Mouse (Mus musculus) liver, embryonic 15.5 days (tissue): ENCODE results near the gene Irf6. TPM values are rescaled to one million over a fixed set of nuclear protein-coding genes. Genes with fewer than 3 reads are reported as not detected.

Experiments used
- ATAC-seq: fragments of 200-750 bp; cut with Nextera tagmentation; 2 replicates; pipeline ENCODE4 v1.8.0; 2017; ENCODE audit warnings: moderate number of reproducible peaks, mild to moderate bottlenecking, moderate library complexity; ENCODE audit not compliant: insufficient read depth
- H3K27ac ChIP-seq: fragments of 300-500 bp; sonication (generic); replicated peaks from 2 replicates; pipeline ENCODE4 v1.5.1; 2015; ENCODE audit warnings: mild to moderate bottlenecking, inconsistent platforms
- H3K27me3 ChIP-seq: fragments of 300-500 bp; sonication (generic); 2 replicates; pipeline ENCODE4 v1.6.1; 2015; ENCODE audit warnings: mild to moderate bottlenecking, inconsistent platforms
- H3K36me3 ChIP-seq: fragments of 300-500 bp; sonication (generic); replicated peaks from 2 replicates; pipeline ENCODE4 v1.6.1; 2015; ENCODE audit warnings: moderate library complexity, mild to moderate bottlenecking, inconsistent platforms
- H3K4me1 ChIP-seq: fragments of 300-500 bp; sonication (generic); replicated peaks from 2 replicates; pipeline ENCODE4 v1.6.1; 2015; ENCODE audit warnings: inconsistent platforms
- H3K4me2 ChIP-seq: fragments of 300-500 bp; sonication (generic); 2 replicates; pipeline ENCODE4 v1.6.1; 2015; ENCODE audit warnings: moderate library complexity, mild to moderate bottlenecking, inconsistent platforms
- H3K4me3 ChIP-seq: fragments of 300-500 bp; sonication (generic); replicated peaks from 2 replicates; pipeline ENCODE4 v1.5.1; 2015; ENCODE audit warnings: mild to moderate bottlenecking, inconsistent platforms
- H3K9ac ChIP-seq: fragments of 300-500 bp; sonication (generic); 2 replicates; pipeline ENCODE4 v1.6.1; 2015; ENCODE audit warnings: moderate library complexity, mild to moderate bottlenecking, inconsistent platforms
- H3K9me3 ChIP-seq: fragments of 300-500 bp; sonication (generic); replicated peaks from 2 replicates; pipeline ENCODE4 v1.6.1; 2016; ENCODE audit warnings: inconsistent platforms
- WGBS: fragments of 180-500 bp; shearing (Covaris S2); methylation state at CpG from one replicate; pipeline ENCODE4 v1.1.7; 2015; ENCODE audit warnings: mixed read lengths; ENCODE audit not compliant: insufficient replicate concordance; 5-methylcytosine and 5-hydroxymethylcytosine counted together
- polyA plus RNA-seq: library from polyadenylated mRNA; unstranded; fragments of >200 nt; fragmentation: Nextera tagmentation; extraction: Ambion mirVana; gene quantifications from 2 replicates; pipeline ENCODE4 v1.2.1, GENCODE M21; 2015

Gene Irf6
- polyA plus RNA-seq, 1 experiment from 2014 or later: 2.4 TPM

DNA sequence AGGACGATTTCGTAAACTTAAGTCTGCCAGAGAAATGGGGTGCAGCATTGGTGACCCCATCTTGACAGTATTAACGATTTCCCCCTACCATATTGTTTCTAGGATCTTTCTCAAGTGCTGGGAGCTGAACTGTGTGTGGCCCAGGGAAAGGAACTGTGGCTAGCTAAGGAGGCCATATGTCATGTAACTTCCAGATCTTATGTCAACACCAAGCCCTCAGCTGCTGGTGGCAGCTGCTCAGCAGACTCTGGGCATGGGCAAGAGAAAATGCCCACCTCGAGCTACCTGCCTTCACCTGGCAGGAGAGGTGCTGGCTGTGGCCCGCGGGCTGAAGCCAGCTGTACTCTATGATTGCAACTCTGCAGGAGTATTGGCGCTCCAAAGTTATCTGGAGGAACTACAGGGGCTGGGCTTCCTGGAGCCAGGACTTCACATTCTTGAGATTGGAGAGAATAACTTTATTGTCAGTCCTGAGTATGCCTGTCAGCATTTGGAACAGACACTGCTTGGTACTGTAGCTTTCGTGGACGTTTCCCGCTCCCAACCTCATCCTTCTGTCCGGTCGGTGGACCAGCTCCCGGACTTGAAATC lies 21.3 kb downstream of the Irf6 start:
- Histone ChIP-seq H3K9me3 (no peaks in the 10 kb centered on the region), H3K4me1 (peaks cover 31% of the 10 kb centered on the region), H3K36me3 (no peaks in the 10 kb centered on the region), H3K27ac (peak overlapping the region; percentile 78), H3K4me3 (peak overlapping the region; percentile 78), H3K9ac (peak overlapping the region; percentile 76), H3K4me2 (peak overlapping the region; percentile 95), H3K27me3 (no peaks in the 10 kb centered on the region)
- no peak for ATAC-seq
- 72% methylated on average over 13 of the region's 13 CpGs for WGBS

DNA sequence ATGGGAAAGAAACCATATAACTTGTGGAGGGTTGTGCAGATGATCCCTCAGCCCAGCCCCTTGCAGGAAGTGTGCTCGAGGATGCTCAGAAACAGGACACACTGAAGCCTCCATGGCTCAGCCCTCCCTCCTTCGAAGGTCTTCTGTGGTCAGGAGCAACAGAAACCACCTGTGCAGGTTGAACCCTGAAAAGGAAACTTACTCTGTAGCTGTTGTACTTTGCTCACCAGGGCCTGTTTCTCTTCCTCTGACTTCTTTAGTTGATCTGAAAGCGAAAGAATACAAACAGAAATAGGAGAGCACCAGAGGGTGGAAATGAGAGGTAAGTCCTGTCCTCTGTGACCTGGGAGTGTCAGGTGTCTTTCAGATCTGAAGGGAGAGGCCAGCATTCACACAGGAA lies 28.2 kb downstream of the Irf6 start:
- H3K9me3 ChIP-seq: no peaks in the 10 kb centered on the region
- H3K9ac ChIP-seq: no peak overlapping the region
- no peaks in the 10 kb centered on the region for H3K27me3 ChIP-seq
- WGBS: 65% methylated on average over 3 of the region's 3 CpGs
- no peak overlapping the region for H3K27ac ChIP-seq
- no peaks in the 10 kb centered on the region for H3K36me3 ChIP-seq
- H3K4me3 ChIP-seq: no peak overlapping the region
- H3K4me1 ChIP-seq: no peaks in the 10 kb centered on the region
- no peak for ATAC-seq
- no peak overlapping the region for H3K4me2 ChIP-seq

DNA sequence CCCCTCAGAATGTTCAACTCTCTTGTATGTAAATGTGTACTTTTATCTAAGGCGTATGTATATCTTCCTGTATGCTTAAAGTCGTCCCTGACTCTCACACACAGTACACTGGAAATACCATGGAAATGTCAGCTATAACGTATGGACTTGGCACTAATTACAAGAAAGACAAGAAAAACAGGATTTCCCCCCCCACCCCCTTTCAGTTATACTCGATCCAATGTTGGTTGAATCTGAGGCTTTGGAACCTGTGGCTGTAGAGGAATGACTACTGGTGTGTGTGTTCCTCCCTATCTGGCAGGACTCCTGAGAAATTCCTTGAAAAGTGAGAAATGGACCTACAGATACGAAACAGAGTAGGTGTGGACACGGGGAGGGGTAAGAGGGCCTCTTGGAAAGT lies 35.3 kb downstream of the Irf6 start:
- no peak for ATAC-seq
- H3K27ac ChIP-seq: no peak overlapping the region
- H3K4me1 ChIP-seq: 0 out of 2 replicates have a peak, but pooled peaks cover 6% of the 10 kb centered on the region
- H3K4me2 ChIP-seq: no peak overlapping the region
- H3K9ac ChIP-seq: no peak overlapping the region
- no peaks in the 10 kb centered on the region for H3K9me3 ChIP-seq
- 66% methylated on average over 6 of the region's 6 CpGs for WGBS
- H3K4me3 ChIP-seq: no peak overlapping the region
- no peaks in the 10 kb centered on the region for H3K36me3 ChIP-seq
- no peaks in the 10 kb centered on the region for H3K27me3 ChIP-seq

DNA sequence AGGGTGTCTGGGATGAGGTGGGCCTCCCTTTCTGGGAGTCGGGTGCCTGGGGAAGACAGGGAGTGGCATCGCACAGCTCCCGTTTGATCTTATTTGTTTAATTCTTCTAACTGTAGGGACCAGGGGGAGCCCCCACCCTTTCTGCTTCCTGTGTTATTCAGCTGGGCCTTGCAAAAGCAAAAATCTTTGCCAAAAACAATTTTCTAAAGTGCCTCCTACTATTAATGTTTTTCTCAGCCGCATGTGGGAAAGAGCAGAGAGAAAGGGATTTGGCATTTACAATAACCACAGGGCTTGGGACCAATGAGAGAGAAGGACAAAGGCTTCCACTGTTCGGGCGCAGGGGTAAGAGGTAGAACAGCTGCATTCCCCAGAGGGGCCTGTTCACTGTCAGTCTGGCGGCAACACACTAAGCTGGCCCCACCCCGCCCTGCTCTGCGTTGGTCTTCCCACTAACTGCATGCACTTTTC lies 36.3 kb downstream of the Irf6 start:
- Histone ChIP-seq H3K27me3 (no peaks in the 10 kb centered on the region), H3K4me3 (no peak overlapping the region), H3K4me2 (no peak overlapping the region), H3K9ac (no peak overlapping the region), H3K9me3 (no peaks in the 10 kb centered on the region), H3K4me1 (0 out of 2 replicates have a peak, but pooled peaks cover 6% of the 10 kb centered on the region), H3K27ac (no peak overlapping the region), H3K36me3 (no peaks in the 10 kb centered on the region)
- no peak; the same call in 1 of the 2 replicates for ATAC-seq
- WGBS: 50% methylated on average over 9 of the region's 9 CpGs

DNA sequence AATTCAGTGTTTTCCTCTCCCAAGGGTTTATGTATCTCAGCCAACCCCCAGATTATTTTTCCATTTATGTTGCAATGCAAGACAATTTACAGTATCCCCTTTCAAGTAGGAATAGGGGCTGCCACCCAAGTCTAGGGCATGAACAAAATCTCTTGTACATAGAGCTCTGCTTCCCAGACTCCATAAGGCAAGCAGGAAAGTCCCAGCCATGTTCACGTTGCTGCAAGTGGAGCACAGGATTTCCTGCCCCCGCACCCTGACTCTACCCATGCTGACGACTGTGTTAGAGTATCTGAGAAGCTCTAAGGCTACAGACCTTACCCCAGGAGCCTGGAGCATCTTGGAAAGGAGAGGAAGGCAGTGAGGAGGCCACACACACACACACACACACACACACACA lies 36.9 kb downstream of the Irf6 start:
- Histone ChIP-seq H3K36me3 (0 out of 2 replicates have a peak, but pooled peaks cover 3% of the 10 kb centered on the region), H3K9me3 (no peaks in the 10 kb centered on the region), H3K27me3 (no peaks in the 10 kb centered on the region), H3K4me1 (0 out of 2 replicates have a peak, but pooled peaks cover 6% of the 10 kb centered on the region), H3K4me2 (no peak overlapping the region), H3K4me3 (no peak overlapping the region), H3K9ac (no peak overlapping the region), H3K27ac (no peak overlapping the region)
- ATAC-seq: no peak
- WGBS: 39% methylated on average over 3 of the region's 3 CpGs

DNA sequence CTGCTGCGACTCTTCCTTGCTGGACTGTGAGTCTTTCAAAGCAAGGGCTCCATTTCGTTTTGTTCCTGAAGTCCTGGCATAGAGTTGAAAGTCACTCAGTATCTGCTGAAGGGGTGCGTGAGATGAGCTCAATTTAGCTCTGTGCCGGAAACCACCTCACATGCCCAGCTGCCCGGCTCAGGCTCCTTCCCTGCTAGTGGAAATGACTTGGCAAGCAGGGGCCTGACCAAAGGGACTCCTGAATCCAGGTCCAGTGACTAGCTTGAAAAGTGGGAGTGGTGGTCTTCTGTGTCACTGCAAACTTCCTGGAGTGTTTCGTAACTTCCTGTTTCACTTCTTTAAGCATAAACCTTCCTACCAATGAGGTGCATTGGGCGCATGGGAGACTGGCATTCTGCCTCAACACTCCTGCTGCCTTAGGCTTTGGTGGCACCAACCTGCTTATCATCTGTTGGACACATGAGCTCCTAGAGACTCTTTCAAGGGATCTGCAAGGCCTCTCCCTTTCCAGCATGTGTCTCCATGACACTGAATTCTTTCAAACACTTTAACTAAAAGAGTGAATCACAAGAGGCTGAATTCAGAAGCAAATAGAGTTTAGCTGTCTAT lies 38.9 kb downstream of the Irf6 start:
- 52% methylated on average over 7 of the region's 7 CpGs for WGBS
- Histone ChIP-seq H3K36me3 (0 out of 2 replicates have a peak, but pooled peaks cover 3% of the 10 kb centered on the region), H3K4me2 (no peak overlapping the region), H3K27me3 (no peaks in the 10 kb centered on the region), H3K9me3 (no peaks in the 10 kb centered on the region), H3K4me1 (0 out of 2 replicates have a peak, but pooled peaks cover 6% of the 10 kb centered on the region), H3K4me3 (no peak overlapping the region), H3K9ac (no peak overlapping the region), H3K27ac (no peak overlapping the region)
- no peak for ATAC-seq

DNA sequence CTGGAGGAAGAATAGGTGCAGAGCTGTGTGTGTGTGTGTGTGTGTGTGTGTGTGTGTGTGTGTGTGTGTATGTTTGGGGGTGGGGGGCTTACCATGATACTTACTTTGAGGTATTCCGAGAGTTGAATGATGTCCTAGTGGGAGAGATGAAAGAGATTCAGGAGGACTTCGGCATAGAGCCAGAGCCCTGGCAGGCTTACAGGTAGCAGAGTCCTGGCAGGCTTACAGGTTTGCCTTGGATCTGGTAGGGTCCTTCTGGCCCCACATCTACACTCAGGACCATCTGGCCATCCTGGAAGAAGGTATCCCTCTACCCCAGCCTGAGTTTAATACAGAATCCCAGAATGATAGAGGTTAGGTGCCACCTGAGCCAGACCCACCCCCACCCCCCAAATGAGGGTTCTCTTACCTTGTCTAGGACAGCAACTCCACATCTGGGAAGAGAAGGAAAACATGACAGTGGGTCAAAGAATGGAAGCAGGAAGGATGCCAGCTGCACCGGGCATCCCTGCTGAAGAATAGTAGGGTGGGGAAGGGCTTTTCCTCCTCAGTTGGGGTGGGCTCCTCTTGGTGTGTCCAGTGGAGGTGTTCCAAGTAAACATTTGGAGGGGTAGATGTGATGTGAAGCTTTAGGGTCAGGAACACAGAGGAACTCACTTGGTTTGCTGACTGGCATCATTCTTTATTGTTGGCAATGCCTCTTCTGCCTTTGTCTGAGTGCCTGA lies 41.7 kb downstream of the Irf6 start:
- no peak overlapping the region for H3K4me2 ChIP-seq

DNA sequence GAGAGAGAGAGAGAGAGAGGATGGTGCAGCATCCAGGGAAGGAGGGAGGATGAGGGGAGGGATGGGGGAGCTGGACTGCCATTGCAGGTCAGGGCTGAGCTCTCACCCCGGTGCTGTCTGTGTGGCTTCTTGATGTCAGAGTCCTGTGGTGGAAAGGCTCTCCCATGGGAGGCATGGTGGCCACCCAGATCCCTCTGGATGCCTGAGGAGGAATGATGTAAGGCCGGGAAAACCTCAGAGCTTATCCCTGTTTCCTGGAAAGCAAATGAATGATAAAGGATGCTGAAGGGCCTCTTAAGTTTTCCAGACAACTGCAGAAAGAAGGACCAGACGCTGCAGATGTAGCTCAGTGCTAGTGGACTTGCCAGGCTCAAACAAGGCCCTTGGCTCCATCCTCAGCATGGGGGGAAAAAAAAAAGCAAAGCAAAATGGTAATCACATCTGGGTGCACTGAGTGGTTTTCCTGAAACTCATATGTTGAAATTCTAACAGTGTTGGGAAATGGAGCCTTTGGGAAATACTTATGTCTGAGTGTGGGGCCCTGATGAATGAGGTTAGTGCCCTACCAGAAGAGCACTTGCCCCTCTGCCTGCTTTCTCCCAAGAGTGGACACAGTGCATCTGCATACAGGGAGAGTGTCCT lies 42.4 kb downstream of the Irf6 start:
- no peaks in the 10 kb centered on the region for H3K9me3 ChIP-seq
- H3K4me3 ChIP-seq: no peak overlapping the region
- no peak overlapping the region for H3K4me2 ChIP-seq
- H3K27me3 ChIP-seq: no peaks in the 10 kb centered on the region
- 60% methylated on average over 3 of the region's 3 CpGs for WGBS
- H3K36me3 ChIP-seq: 0 out of 2 replicates have a peak, but pooled peaks cover 3% of the 10 kb centered on the region
- H3K9ac ChIP-seq: no peak overlapping the region
- H3K27ac ChIP-seq: no peak overlapping the region
- H3K4me1 ChIP-seq: peaks cover 17% of the 10 kb centered on the region; the same call in 1 of the 2 replicates
- no peak for ATAC-seq

More for the DNA sequence above, 41.7 kb downstream of the Irf6 start:
- ATAC-seq: no peak
- Histone ChIP-seq H3K4me3 (no peak overlapping the region), H3K9me3 (no peaks in the 10 kb centered on the region), H3K36me3 (0 out of 2 replicates have a peak, but pooled peaks cover 3% of the 10 kb centered on the region), H3K27ac (no peak overlapping the region), H3K27me3 (no peaks in the 10 kb centered on the region), H3K4me1 (peaks cover 17% of the 10 kb centered on the region; the same call in 1 of the 2 replicates), H3K9ac (no peak overlapping the region)
- WGBS: 69% methylated on average over 3 of the region's 3 CpGs

DNA sequence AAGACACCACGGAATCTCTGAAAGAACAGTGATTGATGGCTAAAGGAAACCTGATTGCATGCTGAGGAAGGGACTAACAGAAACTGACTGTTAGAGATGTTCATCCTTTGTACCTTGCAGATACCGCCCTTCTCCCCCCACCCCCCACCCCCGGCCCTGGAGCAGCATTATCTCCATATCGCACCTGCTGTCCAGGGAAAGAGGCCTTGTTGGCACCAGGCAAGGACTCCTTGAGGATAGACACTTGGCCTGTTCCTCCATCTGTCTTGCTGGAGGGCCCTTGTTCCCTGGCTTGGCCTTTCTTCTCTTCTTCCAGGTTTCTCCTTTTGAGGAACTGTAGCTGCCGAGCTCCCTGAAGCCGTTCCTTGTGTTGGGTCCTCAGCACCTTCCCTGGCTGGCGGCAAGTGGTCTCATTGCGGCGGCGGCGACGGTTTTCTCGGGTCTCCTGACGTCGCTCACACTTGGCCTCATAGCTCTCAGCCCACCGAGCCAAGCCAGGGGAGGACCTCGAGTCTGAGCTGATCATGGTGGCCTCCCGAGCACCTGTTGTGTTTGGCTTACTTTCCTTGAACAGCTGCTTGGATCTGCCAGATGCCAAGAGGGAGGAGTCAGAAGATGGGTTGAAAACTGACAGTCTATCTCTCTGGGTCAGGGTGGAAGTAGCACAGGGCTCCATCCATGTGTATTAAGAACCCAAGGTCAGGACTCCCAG lies 44.7 kb downstream of the Irf6 start:
- Histone ChIP-seq H3K4me2 (no peak overlapping the region), H3K9ac (no peak overlapping the region), H3K4me1 (peaks cover 17% of the 10 kb centered on the region; the same call in 1 of the 2 replicates), H3K9me3 (no peaks in the 10 kb centered on the region), H3K36me3 (0 out of 2 replicates have a peak, but pooled peaks cover 3% of the 10 kb centered on the region), H3K27ac (no peak overlapping the region), H3K4me3 (no peak overlapping the region), H3K27me3 (no peaks in the 10 kb centered on the region)
- 60% methylated on average over 18 of the region's 18 CpGs for WGBS
- no peak for ATAC-seq

DNA sequence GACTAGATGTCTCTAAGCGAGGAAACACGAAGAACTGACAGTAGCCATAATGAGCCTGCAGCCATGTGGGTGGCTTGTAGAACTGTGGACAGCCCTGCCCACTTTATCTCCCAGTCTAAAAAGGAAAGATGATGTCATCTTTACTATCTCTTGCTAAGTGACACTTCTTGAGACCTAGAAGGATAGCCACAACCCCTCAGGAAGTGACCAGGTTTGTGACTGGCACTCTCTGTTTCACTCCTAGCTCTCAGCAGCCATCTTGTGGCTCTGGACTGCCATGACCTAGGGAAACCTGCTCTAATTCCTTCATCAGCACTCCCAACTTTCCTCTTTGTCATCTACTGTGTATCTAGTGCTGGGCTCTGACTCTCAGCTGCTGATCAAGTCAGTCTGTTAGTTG lies 45.4 kb downstream of the Irf6 start:
- 51% methylated on average over 2 of the region's 2 CpGs for WGBS
- Histone ChIP-seq H3K9me3 (no peaks in the 10 kb centered on the region), H3K9ac (no peak overlapping the region), H3K27ac (no peak overlapping the region), H3K4me1 (peaks cover 17% of the 10 kb centered on the region; the same call in 1 of the 2 replicates), H3K36me3 (0 out of 2 replicates have a peak, but pooled peaks cover 3% of the 10 kb centered on the region), H3K27me3 (no peaks in the 10 kb centered on the region), H3K4me3 (no peak overlapping the region), H3K4me2 (no peak overlapping the region)
- no peak for ATAC-seq
